Mouse (Mus musculus) cerebellum, postnatal 25 days (tissue): ENCODE measurements around the gene Trnau1ap.
"Not testable (repeated sequence)": the region's sequence is repeated elsewhere in the genome, so short reads cannot be mapped to it uniquely, and the experiment has no call there.

Source experiments
- DNase-seq, 2 experiments: peaks; one replicate each; pipeline ENCODE4 v3.0.0; 2021; ENCODE audit warnings: mixed read lengths in 2 of 2

Gene Trnau1ap

DNA sequence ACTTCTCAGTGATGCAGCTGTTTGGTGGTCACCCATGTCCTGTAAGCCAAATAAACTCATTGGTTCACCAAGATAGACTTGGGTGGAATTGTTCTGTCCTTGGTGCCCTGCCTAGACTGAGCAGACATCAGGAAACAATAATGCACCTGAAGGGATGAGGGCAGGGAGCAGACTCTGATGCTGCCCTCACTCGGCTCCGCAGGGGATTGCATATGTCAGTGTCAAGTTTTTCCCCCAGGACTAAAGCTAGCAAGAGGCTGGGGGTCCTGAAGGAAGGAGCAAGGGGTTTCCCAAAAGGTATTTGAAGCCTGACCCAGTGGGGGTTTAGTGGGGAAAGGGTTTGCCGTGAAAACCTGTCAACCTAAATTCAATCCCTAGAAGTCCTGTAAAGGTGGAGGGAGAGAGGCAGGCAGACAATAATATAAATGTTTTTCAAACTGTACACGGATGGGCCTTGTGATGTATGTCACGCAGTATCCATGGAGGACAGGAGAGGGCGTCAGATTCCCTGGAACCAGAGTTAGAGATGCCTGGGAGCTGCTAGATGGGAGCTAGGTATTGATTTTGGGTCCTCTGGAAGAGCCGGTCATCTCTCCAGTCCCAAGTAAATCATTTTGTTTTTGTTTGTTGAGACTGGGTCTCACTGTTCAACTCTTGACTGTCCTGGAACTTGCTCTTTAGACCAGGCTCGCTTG, 33.5 kb downstream of the Trnau1ap start:
- DNase-seq, result peak in 1 of 2 experiments; percentile 21

DNA sequence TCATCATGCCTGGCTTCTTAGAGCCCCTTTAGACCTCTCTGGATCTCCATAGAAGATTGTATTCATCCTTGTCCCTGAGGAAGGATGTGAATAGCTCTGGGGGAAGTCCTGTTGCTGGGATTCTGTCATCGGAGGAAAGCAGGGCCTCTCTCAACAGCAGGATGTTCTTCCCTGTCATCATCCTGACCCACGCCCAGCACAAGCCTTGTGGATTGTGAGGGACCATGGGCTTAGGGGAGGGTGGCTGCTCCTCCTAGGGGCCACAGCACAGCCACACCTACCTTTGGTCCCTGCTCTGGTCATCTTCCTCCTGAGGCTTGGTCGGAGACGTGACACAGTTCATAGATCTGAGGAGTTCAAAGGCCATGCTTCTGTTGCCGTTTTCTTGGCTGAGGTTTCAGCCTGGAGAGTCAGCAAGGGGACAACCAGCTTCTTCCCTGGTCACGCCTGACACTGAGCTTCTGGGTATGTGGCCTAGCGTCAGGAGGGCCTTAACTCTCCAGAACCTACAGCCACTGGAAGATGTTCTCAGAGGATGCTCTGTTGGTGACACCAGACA, 35.6 kb downstream of the Trnau1ap start:
- DNase-seq, result no peak

DNA sequence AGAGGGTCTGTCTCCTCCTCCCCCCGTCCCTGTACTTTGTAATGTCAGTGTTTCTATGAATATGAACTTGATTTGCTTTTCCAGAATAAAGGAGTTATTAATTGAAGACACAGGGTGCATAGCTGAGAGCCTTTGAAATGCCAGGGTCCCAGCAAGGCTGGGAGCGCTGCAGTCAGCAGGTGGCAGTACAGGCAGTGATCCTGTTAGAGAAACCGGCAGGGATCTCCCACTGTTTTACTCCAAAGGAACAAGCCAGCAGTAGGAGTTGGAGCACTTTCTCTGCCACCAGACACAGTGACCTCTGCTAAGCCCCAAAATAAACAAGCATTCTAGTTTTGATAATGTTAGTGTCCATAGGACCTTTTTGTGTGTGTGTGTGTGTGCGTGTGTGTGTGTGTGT, 36.4 kb downstream of the Trnau1ap start:
- DNase-seq, result peak in 1 of 2 experiments; percentile 50

DNA sequence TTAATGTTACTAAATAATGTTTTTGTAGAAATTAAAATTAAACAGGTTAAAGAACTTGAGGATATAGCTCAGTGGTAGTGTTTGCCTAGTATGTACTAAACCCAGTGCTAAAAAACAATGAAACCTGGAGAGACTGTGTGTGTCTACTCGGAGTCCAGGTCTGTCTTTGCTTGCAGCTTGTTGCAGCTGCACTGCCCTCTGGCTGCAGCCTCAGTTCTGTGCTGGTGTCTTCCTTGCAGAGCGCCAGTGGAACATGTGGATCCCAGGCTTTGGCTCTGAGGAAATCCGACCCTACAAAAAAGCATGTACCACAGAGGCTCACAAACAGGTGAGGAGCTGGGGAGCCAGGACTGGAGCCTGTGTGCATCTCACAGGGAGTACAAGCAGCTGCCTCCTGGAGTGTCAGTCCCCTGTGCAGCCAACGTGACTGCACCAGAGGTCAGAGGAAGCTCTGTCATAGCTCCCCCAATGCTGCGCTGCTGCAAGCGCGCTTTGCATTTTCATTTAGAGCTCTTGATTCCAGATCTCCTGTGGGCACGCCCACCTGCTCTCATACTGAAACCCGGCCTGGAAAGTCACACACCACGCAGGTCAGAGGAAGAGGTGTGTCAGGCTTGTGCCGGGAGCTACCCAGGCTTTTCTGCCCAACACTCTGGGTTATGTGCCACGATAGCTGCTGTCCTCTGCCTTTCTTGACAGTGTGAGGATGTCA, 37.6 kb downstream of the Trnau1ap start:
- no peak for DNase-seq

DNA sequence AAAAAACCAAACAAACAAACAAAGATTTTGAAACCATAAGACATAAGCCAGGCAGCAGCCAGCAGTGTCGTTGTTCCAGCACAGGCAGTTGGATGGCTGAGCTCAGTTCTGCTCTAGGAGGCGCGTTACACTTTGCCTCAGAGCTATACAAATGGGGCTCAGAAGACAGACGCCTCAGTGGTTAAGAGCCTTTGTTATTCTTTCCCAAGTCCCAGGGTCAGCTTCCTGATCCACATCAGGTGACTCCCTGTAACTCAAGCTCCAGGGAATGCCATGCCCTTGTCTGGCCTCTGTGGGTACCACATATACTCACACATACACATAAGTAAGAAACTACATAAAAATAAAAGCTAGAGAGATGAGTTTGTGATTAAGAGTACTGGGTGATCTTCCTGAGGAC, 38.3 kb downstream of the Trnau1ap start:
- DNase-seq, result no peak

DNA sequence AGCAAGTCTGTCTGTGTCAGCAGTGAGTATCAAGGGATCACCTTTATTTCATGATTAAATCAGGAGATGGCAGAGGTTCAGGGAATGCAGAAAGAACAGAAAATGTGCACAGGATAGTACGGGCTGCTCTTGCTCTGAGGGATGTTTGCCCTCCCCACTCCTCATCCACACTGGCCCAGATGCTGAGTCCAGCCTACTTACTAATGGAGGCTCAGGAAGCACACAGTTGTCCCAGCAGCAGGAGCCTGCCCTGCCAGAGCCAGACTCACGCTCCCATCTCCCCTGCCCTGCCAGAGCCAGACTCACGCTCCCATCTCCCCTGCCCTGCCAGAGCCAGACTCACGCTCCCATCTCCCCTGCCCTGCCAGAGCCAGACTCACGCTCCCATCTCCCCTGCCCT, 40.5 kb downstream of the Trnau1ap start:
- DNase-seq, result not testable (repeated sequence)

DNA sequence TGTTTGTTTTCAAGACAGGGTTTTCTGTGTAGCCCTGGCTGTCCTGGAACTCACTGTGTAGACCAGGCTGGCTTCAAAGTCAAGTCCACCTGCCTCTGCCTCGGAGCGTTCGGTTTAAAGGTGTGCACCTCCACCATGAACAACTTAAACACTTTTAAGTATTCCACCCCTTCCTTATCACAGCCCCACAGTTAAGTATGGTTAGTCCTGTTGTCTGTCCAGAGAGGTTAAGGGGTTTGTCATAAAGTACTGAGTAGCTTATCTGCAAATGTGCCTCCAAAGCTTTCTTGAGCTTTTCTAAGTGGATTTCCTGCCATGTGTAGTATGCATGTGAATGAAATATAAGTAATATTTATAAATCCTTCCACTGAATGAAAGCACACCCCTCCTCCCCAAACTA, 53.4 kb downstream of the Trnau1ap start:
- DNase-seq, result no peak

DNA sequence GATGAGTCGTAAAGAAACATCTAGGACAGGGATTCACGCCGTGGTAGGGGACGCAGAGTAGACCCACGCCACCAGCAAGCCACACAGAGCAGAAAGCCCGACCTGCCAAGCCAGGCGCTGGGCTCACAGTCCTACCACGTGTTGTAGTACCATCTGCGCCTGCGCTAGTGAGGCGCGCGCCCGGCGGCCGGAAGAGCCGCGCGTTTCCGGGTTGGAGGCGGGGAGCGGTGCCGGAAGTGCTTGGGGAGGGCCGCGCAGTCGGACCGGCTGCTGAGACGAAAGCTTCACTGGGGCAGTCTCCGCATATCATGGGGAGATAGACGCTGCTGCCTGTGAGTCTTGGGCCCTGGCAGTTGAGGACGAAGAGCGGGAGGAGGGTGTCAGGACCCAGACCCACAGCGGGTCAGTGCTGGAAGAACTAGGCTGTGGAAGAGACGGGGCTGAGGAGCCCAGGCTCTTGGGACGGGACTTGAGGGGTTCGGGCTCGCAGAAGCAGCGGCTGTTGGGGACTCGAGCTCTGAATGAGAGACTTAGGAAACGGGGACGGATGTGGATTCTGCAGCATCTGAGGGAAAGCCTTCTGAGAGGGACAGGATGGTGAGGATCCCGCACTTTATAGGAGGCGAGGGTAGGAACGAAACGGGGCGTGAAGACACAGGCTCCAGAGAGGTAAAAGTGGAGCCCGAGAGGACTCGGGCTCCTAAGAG, 55.0 kb downstream of the Trnau1ap start, which contains the start of gene Taf12:
Gene Taf12 (plus strand): TSS at position 220 of the 707 bp plus-strand sequence.
- DNase-seq, result peak; percentile 93 to 96

DNA sequence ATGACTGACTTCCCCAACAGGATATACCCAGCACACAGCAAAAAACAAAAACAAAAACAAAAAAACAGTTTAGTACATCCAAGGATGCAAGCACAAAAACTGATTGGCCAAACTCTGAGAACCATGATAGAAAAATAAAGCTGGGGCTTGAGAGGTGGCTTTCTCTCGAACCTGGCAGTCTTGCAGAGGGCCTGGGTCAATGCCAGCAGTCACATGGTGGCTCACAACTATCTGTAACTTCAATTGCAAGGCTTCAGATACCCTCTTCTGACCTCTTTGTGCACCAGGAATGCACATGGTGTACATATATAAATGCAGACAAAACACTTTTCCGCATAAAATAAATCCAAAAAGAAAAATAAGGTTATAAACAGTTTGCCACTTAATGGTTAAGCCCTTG, 56.2 kb downstream of the Trnau1ap start:
- peak in 1 of 2 experiments; percentile 45 for DNase-seq

DNA sequence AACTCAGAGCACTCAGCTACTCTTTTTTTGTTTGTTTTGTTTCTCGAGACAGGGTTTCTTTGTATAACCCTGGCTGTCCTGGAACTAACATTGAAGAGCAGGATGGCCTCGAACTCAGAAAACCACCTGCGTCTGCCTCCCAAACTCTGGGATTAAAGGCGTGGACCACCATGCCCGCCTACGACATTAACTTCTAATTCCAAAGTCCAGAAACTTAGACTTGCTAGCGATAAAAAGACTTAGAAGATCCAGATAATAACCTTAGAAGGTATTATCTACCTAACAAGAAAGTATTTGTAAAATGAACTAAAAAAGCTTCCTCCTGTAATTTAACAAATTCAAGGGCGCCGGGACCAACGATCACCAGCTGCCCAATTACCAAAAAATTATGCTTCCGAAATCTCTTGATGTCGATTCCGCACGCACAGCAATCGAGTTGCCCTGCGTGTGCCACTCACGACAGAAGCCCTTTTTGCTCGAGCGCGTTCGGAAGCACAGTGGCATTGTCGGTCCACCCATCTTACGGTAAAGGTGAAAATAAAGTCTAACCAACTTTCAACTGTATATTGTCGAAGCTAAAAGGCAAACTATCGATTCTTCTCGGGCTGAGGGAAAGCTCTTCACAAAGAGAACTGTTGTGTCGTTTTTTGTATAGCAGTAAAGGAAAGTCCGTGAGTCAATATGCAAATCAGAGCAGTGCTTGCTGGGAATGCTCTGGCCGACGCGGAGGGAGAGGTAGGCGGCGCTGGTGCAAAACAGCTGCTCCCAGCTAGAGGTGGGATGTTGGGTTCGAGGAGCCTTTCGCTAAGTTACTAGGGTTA, 59.4 kb downstream of the Trnau1ap start:
- DNase-seq, result peak; percentile 83 to 88

DNA sequence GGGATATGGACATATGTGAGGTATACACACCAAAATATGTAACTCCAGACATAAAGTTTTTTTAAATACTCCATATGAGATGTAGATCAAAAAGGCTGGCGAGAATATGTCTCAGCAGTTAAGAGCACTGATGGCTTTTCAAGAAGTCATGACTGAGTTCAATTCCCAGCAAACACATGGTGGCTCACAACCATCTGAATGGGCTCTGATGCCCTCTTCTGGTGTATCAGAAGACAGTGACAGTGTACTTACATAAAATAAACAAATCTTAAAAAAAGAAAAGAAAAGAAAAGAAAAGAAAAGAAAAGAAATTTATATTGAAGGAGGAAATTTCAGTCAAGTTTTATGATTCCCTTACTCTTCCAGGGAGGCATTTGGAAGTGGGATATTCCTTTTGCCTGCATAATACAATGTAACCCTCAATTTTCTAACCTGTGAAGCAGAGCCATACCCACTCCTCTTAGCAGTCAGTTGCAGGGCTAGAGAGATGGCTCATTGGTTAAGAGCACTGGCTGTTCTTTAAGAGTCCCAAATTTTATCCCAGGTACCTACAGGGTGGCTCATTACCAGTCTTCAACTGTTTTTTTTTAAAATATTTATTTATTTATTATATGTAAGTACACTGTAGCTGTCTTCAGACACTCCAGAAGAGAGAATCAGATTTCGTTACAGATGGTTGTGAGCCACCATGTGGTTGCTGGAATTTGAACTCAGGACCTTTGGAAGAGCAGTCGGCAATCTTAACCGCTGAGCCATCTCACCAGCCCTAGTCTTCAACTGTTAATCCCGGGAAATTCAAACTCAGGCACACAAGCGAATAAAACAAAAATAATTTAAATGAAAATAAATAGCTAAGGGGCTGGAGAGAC, 60.2 kb downstream of the Trnau1ap start:
- no peak for DNase-seq

DNA sequence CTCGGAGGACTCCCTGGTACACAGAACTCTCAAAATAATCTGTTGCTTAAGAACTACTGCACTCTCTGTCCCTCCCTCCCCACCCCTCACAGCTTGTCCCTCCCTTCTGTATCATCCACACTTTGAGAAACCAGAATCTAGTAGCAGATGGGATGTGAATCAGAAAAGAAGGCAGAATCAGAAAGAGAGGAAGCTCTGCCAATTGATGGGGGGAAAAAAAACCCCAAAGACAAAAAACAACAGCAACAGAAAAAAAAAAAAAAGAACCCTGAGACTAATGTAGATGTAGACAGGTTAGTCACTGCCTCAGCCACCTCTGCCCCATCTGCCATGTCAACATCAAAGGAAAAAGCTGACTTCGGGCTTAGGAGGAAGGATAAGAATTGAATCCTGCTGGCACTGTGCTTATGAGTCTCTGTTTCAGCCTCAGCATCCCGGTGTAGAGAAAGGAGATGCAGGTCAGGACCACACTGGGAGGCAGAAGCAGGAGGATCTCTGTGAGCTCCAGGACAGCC, 62.4 kb downstream of the Trnau1ap start:
- DNase-seq, result no peak

DNA sequence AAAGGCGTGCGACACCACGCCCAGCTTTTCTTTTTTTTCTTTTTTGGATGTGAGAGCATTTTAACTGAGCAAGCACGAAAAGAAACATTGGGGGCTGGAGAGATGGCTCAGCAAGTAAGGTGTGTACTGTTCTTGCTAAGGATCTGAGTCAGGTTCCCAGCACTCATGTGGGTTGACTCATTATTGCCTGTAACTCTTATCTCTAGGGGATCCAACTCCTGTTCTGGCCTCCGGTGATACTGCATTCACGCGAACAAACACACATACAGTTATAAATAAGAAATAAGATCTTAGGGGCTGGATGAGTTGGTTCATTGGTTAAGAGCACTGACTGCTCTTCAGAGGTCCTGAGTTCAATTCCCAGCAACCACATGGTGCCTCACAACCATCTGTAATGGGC, 66.0 kb downstream of the Trnau1ap start:
- no peak for DNase-seq

DNA sequence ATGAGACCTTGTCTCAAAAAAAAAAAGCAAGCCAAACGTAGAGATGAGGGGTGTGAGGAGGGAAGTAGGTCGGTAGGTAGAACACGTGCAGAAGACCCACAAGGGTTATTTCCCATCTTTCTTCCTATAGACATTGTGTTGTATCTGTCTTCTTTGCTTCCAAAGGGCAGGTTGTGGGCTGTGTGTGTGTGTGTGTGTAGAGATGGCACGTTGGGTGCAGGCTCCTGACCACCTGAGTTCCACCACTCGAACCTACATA, 67.1 kb downstream of the Trnau1ap start:
- no peak for DNase-seq
